Mouse (Mus musculus): Measurements from ENCODE around the gene Lingo1.

The Lingo1 gene

GRCm38 (mm10) chr9:56681950-56682349 lies 114.3 kb downstream of the Lingo1 start:
- in situ Hi-C loops (cut with MboI, MseI) = no loop called here

GRCm38 (mm10) chr9:56678929-56679681 lies 117.2 kb downstream of the Lingo1 start:
- in situ Hi-C loops (cut with MboI, MseI) = no loop called here

GRCm38 (mm10) chr9:56675696-56676095 lies 120.6 kb downstream of the Lingo1 start:
- in situ Hi-C loops (cut with MboI, MseI) = no loop called here

- in situ Hi-C loops (cut with MboI, MseI) = no loop called here
Measured at GRCm38 (mm10) chr9:56669605-56670221, 126.6 kb downstream of the Lingo1 start.

GRCm38 (mm10) chr9:56664136-56664535 lies 132.1 kb downstream of the Lingo1 start:
- in situ Hi-C loops (cut with MboI, MseI) = no loop called here

- in situ Hi-C loops (cut with MboI, MseI) = no loop called here
Measured at GRCm38 (mm10) chr9:56662946-56663345, 133.3 kb downstream of the Lingo1 start.

- in situ Hi-C loops (cut with MboI, MseI) = no loop called here
Measured at GRCm38 (mm10) chr9:56662405-56662804, 133.9 kb downstream of the Lingo1 start.

- in situ Hi-C loops (cut with MboI, MseI) = no loop called here
Measured at GRCm38 (mm10) chr9:56661217-56661840, 134.9 kb downstream of the Lingo1 start.

- in situ Hi-C loops (cut with MboI, MseI) = no loop called here
Measured at GRCm38 (mm10) chr9:56658580-56658979, 137.7 kb downstream of the Lingo1 start.

- in situ Hi-C loops (cut with MboI, MseI) = no loop called here
Measured at GRCm38 (mm10) chr9:56657996-56658398, 138.3 kb downstream of the Lingo1 start.

GRCm38 (mm10) chr9:56656766-56657542 lies 139.3 kb downstream of the Lingo1 start:
- in situ Hi-C loops (cut with MboI, MseI) = no loop called here

GRCm38 (mm10) chr9:56655167-56655566 lies 141.1 kb downstream of the Lingo1 start:
- in situ Hi-C loops (cut with MboI, MseI) = no loop called here

- in situ Hi-C loops (cut with MboI, MseI) = no loop called here
Measured at GRCm38 (mm10) chr9:56652551-56652950, 143.7 kb downstream of the Lingo1 start.

- in situ Hi-C loops (cut with MboI, MseI) = no loop called here
Measured at GRCm38 (mm10) chr9:56651586-56651985, 144.7 kb downstream of the Lingo1 start.

GRCm38 (mm10) chr9:56646227-56647025 lies 149.8 kb downstream of the Lingo1 start:
- in situ Hi-C loops (cut with MboI, MseI) = loop anchor here (25.0 kb wide), 1 partner anchor 541 kb away; no protein-coding TSS in a partner anchor

GRCm38 (mm10) chr9:56643474-56643873 lies 152.8 kb downstream of the Lingo1 start:
- in situ Hi-C loops (cut with MboI, MseI) = loop anchor here (25.0 kb wide), 1 partner anchor 544 kb away; no protein-coding TSS in a partner anchor

- in situ Hi-C loops (cut with MboI, MseI) = loop anchor here (25.0 kb wide), 1 partner anchor 549 kb away; no protein-coding TSS in a partner anchor
Measured at GRCm38 (mm10) chr9:56638226-56638905, 157.9 kb downstream of the Lingo1 start.

- in situ Hi-C loops (cut with MboI, MseI) = loop anchor here (25.0 kb wide), 1 partner anchor 550 kb away; no protein-coding TSS in a partner anchor
Measured at GRCm38 (mm10) chr9:56637403-56637857, 158.8 kb downstream of the Lingo1 start.

- in situ Hi-C loops (cut with MboI, MseI) = loop anchor here (25.0 kb wide), 1 partner anchor 550 kb away; no protein-coding TSS in a partner anchor
Measured at GRCm38 (mm10) chr9:56636766-56637402, 159.4 kb downstream of the Lingo1 start.

Measured in regulatory T cell (primary cell).